Mouse (Mus musculus): Measurements from ENCODE around the gene Slc6a4.
"Not testable (repeated sequence)": the region's sequence is repeated elsewhere in the genome, so short reads cannot be mapped to it uniquely, and the experiment has no call there.

Slc6a4 gene

DNA sequence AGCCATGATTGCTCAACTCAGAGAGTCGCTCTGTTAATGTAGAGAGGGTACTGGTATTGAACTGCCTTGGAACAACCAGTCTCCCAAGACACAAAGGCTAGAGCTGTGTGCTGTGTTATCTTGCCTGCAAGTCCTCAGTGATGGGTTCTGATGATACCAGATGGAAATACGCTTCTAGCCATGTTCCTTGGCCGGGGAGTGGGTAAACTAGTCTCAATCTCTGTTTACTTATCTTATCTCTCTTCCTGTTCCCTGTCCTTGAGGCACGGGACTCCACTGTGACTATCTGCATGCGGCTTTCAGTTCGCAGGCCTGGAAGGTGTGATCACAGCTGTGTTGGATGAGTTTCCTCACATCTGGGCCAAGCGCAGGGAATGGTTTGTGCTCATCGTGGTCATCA, 21.1 kb downstream of the Slc6a4 start:
- DNase-seq (ENCODE audit: low spot score in 2 of 2): no peak

DNA sequence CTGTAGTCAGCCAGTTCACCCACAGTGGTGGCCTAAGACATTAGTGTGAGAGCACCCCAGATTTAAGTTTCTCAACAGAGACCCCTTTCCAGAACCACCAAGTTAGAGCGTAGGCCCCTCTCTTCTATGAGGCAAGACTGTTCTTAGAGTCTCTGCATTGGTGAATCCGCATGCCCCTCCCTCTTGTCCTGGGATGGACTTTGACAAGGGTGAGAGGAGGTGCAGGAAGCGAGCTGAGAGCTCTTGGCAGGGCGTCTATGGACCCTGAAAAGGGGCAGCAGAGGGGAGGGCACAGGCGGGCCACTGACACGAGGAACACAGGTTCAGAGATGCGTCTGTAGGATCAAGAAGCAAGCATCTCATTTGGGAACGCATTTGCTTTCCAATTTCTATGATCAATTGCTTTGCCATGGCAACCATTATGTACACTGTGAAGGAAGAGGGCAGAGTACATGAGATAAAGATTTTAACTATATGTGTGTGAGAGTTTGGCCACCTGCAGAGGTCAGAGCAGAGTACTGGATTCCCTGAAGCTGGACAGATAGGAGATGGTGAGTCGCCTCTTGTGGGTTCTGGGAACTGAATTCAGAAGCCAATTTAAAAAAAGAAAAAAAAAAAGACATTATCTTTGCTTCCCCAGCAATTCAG, 23.5 kb downstream of the Slc6a4 start:
- DNase-seq (ENCODE audit: low spot score in 2 of 2): no peak

DNA sequence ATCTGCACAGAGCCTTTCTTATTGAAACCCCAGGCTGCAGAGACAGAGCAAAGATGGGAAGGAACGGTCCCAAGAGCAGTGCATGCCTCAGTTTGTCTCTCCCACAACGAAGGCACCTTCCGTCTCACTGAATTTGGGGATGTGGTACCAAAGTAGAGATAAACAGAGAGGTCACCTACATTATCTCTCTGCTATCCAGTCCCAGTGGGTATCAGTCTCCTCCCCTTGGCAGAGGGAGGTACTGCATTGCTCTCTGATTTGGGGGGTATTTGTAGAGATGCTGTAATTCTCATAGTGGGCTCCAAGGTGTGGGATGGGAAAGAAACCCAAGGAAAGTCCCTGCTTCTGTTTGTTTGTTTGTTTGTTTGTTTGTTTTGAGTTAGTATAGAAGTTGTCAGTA, 28.2 kb downstream of the Slc6a4 start:
- no peak for DNase-seq (ENCODE audit: low spot score in 2 of 2)

DNA sequence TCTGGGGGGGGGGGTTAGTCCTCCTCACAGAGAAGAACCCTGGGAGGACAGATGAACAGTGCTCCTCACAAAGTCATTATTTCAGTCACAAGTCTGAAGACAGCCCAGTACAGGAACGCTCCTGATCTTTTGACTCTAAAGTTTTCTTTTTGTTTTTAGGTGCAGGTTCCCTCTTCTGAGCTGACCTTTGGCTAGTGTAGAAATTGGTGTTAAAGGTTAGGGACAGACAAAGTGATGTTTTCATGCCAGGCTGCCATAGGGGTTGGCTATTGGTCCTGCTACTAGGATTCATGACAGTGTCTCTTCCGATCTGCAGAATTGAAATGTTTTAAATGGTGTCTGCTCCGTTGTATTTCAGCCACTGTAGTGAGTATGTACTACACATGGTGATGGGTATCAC, 29.8 kb downstream of the Slc6a4 start:
- no peak for DNase-seq (ENCODE audit: low spot score in 2 of 2)

DNA sequence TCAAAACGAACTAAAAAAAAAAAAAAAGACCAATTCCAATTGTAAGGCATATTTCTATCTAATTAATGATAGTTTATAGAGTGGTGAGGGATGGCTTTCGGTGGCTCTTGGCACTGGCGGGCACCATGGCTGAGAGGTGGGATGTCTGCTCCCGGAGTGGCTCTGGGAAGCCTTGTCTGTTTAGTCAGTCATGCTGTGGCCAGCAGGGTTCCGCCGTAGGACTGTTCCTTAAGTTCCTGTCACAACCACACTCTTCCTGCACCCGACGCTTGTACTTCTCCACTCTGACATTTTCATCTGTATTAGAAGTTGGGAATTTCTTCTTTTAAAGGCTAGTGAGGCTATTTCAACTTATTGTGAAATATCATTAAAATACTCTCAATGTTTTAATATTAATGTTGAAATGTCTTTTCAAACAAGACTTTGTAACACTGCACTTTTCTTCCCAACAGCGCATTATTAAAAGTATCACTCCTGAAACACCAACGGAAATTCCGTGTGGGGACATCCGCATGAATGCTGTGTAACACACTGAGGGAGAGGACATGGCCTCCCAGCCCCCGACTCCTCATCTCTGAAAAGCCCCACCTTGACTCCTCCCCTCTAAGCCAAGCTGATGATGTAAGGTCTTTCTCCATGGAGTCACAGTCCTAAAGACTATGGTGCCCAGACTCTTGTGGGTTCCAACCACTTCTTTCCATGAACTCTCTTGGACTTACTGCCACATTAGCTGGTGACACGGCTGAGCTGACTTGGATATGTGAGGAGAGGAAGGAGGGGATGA, 32.9 kb downstream of the Slc6a4 start:
- DNase-seq (ENCODE audit: low spot score in 2 of 2): no peak

DNA sequence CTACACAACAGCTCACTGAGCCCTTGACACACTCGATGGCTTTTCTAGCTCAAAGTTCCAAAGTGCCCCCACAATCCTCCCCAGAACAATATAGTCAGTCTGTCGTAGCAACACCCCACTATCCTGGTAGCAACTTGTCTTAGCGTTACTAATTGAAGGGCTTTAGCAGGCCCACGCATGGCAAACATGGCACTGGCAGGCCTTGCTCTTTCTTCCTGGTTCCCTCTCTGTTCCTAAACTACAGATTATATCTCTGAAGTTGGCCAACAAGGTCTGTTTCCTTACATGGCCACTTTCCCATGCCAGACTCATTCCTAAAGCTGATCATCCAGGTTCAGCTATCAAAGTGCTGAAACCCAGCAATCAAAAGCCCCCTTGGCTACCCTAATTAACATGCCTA, 43.5 kb downstream of the Slc6a4 start:
- no peak for DNase-seq (ENCODE audit: low spot score in 2 of 2)

DNA sequence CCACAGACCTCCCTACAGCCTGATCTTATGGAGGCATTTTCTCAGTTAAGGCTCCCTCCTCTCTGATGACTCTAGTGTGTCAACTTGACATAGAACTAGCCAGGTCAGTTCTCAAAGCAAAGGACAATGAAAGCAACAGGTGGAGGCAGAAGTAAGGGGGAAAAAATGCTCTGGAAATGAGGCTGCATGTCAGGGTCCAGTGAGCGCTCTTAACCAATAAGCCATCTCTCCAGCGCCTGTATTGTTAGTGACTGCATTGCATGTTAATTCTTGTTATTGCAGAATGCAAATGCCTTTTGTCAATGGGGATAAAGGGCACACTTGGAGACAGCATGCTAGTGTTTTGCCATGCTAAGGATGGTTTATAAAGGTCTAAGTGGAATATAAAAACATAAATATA, 44.4 kb downstream of the Slc6a4 start:
- DNase-seq (ENCODE audit: low spot score in 2 of 2): no peak

DNA sequence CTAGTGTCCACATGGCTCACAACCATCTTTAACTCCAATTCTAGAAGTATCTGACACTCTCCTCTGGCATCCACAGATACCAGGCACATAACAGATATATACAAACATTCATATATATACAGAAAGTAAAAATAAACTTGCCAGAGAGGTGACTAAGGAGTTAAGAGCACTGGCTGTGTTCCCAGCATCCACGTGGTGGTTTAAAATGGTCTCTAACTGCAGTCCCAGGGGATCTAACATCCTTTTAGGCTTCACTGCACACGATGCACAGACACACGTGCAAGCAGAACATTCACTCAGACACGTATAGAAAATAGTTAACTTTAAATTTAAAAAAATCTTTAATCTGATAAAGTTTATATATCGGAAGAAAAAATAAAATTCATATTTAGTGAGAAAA, 63.5 kb downstream of the Slc6a4 start:
- no peak for DNase-seq (ENCODE audit: low spot score in 2 of 2)

DNA sequence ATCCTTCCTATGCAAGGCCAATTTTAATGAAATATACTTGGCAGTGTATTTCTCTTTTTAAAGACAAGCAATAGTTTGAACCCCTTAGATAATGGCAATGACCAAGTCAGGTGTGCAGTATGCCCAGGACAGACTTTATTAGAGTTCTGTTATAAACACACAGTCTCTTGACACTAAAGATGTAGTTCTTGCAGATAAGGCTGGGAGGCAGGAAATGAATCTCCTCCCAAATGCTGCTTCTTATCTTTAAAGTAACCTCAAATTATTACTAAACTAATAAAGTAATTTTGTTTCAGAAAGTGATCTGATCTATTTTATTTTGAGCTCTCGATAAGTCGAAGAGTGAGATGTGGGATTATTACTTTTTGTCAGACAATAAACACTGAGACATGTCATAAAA, 65.0 kb downstream of the Slc6a4 start:
- DNase-seq (ENCODE audit: low spot score in 2 of 2): no peak

DNA sequence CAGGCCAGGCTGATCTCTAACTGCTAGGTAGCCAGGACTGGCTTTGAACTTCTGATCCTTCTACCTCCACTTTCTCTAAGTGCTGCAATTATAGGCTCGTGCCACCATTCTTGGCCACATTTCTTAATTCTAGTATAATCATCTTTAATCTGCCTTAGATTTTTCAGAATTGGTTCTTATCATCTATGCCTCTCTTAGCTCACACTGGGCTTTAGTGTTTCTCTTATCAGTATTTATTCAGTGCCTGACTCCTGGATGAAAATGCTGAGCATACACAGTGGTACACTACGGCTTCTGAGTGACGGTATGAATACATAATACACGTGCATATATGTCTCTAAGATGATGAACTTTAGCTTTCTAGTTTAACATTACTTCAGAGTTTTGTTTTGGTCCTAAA, 70.4 kb downstream of the Slc6a4 start:
- no peak for DNase-seq (ENCODE audit: low spot score in 2 of 2)

DNA sequence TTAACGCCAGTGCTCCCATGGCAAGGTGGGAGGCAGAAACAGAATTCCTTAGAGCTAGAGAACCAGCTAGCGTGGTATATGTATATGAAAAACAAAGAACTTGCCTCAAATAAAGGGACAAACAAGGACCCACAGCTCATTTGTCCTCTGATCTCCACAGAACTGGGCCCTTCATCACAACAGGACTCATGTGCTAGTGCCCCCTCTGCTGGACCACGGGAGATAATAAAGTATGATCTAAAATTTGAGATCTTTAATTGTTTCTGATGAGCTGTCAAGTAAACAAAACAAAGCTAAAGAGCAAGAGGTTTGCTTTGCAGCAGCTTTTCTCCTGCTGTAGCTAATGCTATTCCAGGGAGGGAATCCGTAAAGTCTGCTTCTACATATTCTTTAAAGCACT, 72.3 kb downstream of the Slc6a4 start:
- DNase-seq (ENCODE audit: low spot score in 2 of 2): peak in 1 of 2 experiments; percentile 47

DNA sequence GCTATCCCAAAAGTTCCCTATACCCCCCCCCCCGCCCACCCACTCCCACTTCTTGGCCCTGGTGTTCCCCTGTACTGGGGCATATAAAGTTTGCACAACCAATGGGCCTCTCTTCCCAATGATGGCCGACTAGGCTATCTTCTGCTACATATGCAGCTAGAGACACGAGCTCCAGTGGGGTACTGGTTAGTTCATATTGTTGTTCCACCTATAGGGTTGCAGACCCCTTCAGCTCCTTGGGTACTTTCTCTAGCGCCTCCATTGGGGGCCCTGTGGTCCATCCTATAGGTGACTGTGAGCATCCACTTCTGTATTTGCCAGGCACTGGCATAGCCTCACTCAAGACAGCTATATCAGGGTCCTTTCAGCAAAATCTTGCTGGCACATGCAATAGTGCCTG, 78.9 kb downstream of the Slc6a4 start:
- not testable (repeated sequence) for DNase-seq (ENCODE audit: low spot score in 2 of 2)

DNA sequence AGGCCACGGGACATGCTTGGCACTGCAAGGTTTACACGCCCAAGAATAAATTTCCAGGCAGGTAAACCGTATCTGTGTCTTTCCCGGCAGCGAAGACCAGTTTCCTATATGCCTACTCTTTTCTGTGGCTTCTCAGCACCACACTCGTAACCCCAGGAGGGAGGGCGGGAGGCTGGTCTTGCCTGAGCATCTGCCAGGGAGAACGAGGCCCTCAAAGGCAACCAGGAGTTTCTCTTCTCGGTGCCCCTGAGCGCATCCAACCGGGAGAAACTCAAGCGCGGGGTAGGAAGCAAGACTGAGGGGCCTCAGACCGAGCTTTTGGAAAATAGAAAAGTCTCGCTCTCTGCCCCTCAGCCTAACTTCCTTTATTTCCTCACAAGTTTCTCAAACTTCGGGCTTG, 79.4 kb downstream of the Slc6a4 start:
- DNase-seq (ENCODE audit: low spot score in 2 of 2): peak; percentile 40 to 49

DNA sequence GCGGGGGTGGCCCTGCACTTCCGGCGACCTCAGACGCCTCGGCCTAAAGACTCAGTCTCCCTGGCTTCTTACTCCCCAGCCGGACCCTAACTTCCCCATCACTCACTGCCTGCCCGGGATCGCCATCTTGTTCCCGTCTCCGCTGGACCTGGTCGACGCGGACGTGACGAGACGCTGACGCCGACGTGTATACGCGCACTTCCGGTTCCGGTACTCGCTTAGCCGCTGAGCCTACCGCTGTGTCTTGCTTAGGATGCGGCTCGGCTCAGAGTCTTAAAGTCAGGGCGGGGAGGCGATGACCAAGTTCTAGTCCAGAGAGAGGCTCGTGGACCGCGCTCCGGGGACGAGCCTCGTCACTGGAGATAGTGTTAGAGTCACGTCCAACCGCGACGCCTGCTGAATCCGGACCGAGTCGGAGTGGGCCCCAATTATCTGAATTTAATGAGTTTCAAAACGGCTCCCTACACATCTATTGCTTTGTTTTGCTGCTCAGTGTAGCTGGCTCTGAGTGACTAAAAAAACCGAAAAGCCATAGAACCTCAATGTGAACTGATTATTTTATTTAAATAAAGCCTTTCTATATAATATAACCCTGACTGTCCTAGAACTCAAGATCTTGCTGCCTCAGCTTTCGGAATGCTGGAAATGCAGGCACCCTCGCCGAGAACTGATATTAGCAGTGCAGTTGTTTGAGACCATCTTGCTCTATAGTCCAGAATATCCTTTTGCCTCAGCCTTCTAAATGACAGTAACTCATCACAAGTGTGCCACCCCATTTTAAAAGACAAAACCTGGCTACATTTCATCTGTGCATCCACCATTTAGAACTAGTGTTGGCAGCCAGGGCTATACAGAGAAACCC, 80.1 kb downstream of the Slc6a4 start, which contains the start of gene Nsrp1:
Gene Nsrp1, minus strand, starts transcription at position 163 of the 862 bp plus-strand sequence.
- peak; percentile 82 to 93 for DNase-seq (ENCODE audit: low spot score in 2 of 2)

DNA sequence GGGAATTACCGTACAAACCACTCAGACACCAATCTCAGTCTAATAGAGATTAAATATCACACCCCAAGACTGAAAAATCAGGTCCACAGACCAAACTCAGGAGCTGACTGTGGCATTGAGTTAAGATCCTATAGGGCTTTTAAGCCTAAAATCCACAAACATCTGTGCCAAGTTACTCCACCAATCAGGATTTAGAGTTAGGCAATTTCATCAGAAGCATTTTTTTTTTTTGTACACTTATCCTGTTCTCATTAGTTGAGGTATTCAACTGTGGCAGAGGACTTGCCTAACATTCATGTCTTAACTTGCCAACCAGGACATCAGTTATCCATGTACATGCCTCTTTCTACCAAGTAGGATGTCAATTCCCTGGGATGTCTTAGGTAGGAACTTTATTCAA, 81.0 kb downstream of the Slc6a4 start:
- no peak for DNase-seq (ENCODE audit: low spot score in 2 of 2)
